Mouse (Mus musculus): ENCODE measurements around the gene Aadac.
A peak's percentile ranks its signal among the peaks of the same experiment; 100 is the strongest.

DNA sequence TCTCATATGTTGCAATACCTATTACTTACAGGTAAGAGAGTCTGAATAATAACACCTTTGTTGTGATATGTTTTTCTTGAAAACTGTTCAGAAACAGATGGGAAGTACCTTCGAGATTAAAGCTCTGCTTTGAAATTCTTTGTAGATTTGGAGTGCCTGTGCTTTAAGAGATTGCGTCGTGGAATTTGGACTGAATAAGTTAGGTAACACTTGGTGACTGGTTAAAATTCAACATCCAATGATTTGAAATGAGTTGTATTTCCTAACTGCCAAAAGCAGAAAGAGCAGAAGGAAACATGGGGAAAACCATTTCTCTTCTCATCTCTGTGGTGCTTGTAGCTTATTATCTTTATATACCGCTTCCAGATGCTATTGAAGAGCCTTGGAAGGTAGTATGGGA is 6.0 kb downstream of the Aadac start:
- TF ChIP-seq CTCF (IDR thresholded peaks at IDR 0.05; ENCODE audit: low read depth) (no peak), EP300 (IDR thresholded peaks at IDR 0.05; ENCODE audit: low read depth) (0 out of 2 replicates have a peak, but pooled peaks have one; percentile 29)

Measured in liver, postnatal 0 days (tissue).